Mouse (Mus musculus) central nervous system, embryonic 11.5 days (tissue): ENCODE results near the gene Gm10436. TPM values are rescaled to one million over a fixed set of nuclear protein-coding genes. Genes with fewer than 3 reads are reported as not detected.

Source experiments
- polyA plus RNA-seq: library from polyadenylated mRNA; depleted of rRNA; stranded (reverse); fragments of >200 nt; gene quantifications from 2 replicates; pipeline ENCODE4 v1.2.3, GENCODE M21; 2012; rRNA removed

The Gm10436 gene
- polyA plus RNA-seq, result not detected in 2 replicates

DNA sequence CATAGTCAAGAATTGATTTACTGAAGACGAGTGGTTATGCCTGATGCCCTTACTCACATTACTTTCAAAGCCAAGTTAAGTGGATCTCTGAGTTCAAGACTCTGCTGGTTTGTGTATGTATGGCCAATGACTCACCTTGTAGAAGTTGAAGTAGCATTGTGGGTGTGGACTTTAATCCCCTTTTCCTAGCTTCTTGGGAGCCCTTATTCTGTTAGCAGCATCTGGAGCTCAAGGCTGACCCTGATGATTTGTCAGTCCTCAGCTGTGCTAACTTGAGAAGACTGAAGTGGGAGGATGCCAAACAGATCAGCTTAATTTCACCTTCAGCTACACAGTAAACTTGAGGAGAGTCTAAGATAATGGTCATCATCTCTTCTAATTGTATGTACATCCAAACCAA lies at the start of gene Gm10436:
Gene Gm10436, minus strand, starts transcription at position 101 of the 400 bp plus-strand sequence.

Other genes starting within 250 kb of the Gm10436 start
- not detected in 2 replicates for gene Gm2042, start 228.0 kb downstream of the Gm10436 start, polyA plus RNA-seq
- gene Gm2075, start 170.3 kb downstream of the Gm10436 start, polyA plus RNA-seq, result not detected in 2 replicates
- not detected in 2 replicates for gene Gm6803, start 163.3 kb downstream of the Gm10436 start, polyA plus RNA-seq
- gene Gm2056, start 155.1 kb downstream of the Gm10436 start, polyA plus RNA-seq, result not detected in 2 replicates
- gene Gm16368, start 98.4 kb downstream of the Gm10436 start, polyA plus RNA-seq, result not detected in 2 replicates
- not detected in 2 replicates for gene Gm8332, start 68.0 kb upstream of the Gm10436 start, polyA plus RNA-seq
- not detected in 2 replicates for gene Gm5662, start 92.4 kb upstream of the Gm10436 start, polyA plus RNA-seq
- not detected in 2 replicates for gene Gm5039, start 141.9 kb upstream of the Gm10436 start, polyA plus RNA-seq
- 18.9 and 19.8 TPM in 2 replicates for gene Adck1, start 178.4 kb upstream of the Gm10436 start, polyA plus RNA-seq